Mouse (Mus musculus): ENCODE results near the gene 4930415O20Rik. TPM values are rescaled to one million over a fixed set of nuclear protein-coding genes. Genes with fewer than 3 reads are reported as not detected.

Gene 4930415O20Rik
- total RNA-seq (2015), result not detected in 2 replicates
- total RNA-seq (2017), result not detected in 2 replicates

DNA sequence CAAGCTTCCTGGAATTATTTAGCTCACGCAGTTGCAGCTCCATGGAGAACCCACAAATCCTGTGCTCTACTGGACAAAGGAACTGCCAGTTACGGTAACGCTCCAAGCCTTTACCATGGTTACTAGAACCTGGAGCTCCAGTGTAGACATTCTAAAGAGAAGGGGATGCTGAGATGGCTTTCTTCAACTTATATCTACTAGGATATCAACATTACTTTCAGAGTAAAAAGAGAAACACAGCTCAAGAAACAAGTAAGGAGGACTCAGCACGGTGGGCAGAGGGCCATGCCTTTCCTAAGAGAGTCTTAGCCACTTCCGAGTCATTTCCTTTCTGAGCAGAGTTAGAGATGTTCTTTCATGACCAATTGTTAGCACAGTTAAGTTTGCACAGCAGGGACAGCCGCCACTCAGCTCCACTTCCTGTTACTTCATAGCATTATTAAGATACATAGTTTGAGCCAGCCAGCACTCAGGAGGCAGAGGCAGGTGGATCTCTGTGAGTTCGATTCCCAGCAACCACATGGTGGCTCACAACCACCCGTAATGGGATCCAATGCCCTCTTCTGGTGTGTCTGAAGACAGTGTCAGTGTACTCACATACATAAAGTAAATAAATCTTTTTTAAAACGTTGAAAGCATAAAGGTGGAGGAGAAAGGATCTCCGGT lies at the start of gene 4930415O20Rik, which contains the start of gene Ccnt1:
TSS of gene 4930415O20Rik (plus strand) at position 132 of the 666 bp plus-strand sequence.
TSS of gene Ccnt1 (minus strand) at position 51 of the 666 bp plus-strand sequence.
- ATAC-seq (replicated peaks; ENCODE audit: poor library complexity), result peak; percentile 13

DNA sequence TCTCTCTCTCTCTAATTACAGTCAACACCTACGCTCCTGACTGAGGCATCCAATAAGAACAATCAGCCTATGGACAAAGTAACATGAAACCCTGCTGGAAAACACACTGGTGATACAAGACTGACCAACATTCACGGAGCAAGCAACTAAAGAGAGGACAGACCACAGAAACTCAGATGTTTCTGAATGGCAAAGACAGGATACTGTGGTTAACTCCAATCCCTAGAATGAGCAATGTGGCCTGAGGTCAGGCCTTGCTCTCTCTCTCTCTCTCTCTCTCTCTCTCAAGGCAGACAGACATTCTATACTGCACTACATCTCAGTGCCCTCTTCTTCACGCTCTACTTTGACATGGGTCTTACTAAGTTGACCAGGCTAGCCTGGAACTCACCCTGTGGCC lies 49.6 kb upstream of the 4930415O20Rik start:
- ATAC-seq (replicated peaks; ENCODE audit: poor library complexity), result no peak

DNA sequence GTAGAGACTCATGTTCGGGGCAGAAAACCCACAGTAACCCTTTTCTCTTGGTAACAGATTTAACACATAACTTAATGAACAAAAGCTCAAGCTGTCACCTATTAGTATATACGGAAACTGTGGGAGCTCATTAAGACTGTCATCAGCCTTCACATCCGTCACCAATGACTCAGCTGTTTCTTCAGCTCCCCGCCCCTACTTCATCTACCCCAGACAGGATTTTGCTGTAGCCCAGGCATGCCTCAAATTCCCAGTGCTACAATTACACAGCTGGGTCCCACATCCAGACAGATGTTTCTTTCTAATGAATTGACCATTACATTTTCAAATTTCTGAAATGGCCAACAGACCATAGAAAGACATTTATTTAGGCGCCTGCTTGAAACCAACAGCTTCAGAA lies 44.7 kb upstream of the 4930415O20Rik start:
- peak; percentile 46; the same call in 1 of the 2 replicates for ATAC-seq (replicated peaks; ENCODE audit: poor library complexity)

DNA sequence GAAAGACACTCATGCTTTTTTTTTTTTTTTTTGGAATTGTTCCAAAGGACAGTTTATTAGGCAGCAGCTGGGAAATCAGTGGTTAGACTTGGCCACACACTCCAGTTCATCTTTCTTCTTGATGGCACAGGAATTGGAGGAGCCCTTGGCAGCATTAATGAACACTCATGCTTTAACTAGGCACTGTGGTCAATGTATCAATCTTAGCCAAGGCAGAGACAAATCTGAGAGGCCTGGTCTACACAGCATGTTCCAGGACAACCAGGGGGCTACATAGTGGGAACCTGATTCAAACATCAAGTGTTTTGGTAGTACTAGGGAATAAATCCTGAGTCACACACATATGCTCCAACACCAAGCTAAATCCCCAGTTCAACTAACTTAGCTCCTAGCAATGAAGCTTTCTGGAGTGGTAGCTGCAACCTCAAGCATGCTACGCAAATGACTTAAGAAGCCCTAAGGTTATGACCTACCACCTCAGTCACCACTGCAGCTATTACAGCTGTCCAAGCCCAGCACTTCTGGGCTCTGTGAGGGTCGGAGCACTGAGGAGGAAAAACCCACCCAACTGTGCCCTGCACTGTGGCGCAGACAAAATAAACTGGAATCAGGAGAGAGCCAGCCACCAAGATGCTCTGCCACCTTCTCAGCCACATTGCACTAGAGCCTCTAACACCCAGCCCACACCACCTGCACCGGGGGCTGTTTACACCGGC lies 43.6 kb upstream of the 4930415O20Rik start:
- ATAC-seq (replicated peaks; ENCODE audit: poor library complexity), result no peak

DNA sequence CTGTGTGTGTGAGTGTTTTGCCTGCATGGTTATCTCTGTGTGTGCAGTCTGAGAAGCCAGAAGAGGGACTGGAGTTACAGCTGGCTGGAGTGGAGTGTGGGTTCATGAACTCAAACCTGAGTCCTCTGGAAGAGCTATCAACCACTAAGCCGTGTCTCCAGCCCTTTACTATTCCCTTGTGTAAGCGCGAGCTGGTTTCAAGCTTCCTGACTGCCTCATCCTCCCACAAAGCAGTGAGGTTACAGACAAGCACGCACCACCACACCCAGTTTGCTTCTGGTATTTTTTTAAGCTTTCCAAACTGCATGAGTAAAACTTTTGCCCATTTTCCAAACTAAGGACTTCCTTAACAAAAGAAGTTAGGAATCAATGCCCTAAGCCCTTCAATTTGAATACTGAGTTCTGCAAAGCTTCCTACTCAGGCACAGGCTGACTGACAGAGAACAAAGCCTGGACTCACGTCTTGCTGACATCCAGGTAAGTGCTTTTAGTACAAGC lies 42.7 kb upstream of the 4930415O20Rik start:
- no peak for ATAC-seq (replicated peaks; ENCODE audit: poor library complexity)

DNA sequence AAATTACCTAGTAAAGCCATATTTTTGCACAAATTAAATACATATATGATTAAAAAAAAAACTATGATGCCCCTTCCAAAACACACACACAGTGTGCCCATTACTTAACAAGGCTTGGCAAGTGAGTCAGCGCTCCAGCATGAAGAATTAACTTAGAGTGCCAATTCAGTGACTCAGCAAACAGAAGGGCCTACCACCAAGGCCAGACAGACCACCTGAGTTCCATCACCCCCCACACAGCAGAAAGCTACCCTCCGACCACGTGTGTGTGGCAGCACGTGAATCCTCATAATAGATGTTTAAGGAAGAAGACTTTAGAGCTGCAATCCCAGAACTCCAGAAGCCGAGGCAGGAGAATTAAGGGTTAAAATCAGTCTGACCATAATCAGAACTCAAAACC lies 38.5 kb upstream of the 4930415O20Rik start:
- ATAC-seq (replicated peaks; ENCODE audit: poor library complexity), result 0 out of 2 replicates have a peak, but pooled peaks have one; percentile 10

DNA sequence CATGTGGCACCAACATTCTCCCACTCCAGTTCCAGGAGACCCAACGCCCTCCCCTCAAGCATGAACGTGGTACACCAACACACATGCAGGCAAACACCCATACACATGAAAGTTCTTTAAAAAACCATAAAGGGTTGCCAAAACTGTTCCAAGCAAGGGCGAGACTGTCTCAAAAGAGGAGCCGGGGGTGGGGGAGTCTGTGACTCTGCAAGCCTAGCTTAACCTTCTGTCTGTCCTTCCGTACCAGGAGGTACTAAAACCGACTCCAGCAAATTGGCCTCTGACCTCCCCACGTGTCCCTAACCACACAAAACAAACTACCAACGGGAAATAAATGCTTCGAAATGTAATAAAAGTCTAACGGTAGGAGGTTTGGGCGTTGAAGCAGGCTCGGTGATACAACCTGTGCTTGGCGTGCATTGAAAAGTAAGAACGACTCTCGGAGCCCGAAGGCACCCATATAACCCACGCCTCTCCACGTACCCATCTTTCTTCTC lies 37.7 kb upstream of the 4930415O20Rik start:
- ATAC-seq (replicated peaks; ENCODE audit: poor library complexity), result no peak

DNA sequence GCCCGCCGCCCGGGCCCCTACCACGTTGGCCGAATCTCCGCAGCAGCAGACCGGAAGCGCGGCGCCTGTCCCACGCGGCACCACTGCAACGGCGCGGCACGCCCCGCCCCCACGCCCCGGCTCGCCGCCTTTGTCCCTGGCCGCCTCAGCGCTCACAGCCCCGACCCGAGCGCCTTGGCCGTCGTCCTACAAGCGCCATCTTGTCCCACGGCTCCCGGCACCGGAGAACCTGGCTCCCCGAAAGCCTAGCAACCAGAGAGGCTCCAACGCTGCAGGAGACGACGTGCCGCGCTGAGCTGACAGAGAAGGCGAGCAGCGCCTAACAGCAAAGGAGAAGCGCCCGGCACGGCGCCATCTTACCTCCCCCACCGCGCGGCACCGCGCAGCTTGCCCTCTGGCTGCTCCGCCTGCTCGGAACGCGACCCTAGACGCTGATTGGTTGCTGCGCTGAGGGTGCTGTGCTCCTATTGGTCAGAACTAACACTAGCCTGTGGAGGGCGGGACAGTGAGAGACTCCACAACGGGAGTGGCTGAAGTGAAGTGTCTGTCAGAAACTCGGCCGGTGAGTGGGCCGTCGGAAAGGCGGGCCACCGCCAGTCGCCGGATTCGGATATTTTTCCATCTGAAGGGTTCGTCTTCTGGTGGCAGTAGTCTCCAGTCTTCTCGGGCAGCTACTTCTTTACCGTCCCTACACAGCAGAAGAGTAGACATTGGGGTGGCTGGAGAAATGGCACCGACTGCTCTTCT lies 36.8 kb upstream of the 4930415O20Rik start, which contains the start of gene Kansl2:
TSS of gene Kansl2 (minus strand) at position 384 of the 747 bp plus-strand sequence.
- peak; percentile 96 for ATAC-seq (replicated peaks; ENCODE audit: poor library complexity)

DNA sequence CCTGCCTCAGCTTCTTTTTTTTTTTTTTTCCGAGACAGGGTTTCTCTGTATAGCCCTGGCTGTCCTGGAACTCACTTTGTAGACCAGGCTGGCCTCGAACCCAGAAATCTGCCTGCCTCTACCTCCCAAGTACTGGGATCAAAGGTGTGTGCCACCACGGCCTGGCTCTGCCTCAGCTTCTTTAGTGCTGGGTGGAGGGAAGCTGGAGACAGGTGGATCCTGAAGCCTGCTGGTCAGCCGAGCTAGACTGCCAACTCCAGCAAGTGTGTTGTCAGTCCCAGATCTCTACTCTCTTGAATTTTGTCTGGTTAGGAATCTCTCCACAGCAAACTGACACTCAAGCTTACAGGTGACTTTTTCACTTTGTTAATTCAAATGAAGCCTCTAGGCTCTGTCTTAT lies 34.9 kb upstream of the 4930415O20Rik start:
- no peak for ATAC-seq (replicated peaks; ENCODE audit: poor library complexity)

DNA sequence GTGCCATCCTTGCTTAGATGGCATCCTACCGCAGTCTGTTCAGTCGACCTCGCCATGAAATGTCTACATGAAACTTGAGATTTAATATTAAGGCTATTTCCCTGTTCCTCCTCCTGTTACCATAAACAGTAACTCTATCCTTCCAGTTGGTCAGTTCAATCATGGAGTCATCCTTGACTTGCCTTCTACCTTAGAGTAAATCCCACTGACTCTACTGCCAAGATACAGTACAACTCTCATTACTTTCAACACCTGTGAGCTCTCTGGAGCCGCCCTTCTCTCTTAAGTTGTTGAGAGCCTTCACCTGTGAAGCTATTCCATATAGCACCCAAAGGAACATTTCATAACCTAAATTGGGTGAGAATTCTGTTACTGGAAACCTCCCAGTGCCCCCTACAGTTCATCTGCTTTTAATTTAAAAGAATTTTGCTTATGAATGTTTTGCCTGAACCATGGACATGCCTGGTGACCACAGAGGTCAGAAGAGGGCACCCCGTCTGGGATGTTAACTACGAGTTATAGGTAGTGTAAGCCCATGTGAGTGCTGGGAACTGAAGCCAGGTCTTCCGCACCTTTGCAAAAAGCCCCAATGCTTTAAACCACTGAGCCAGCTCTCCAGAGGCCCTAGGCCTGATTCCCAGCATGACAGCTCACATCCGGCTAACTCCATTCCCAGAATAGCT lies 33.8 kb upstream of the 4930415O20Rik start:
- ATAC-seq (replicated peaks; ENCODE audit: poor library complexity), result no peak

DNA sequence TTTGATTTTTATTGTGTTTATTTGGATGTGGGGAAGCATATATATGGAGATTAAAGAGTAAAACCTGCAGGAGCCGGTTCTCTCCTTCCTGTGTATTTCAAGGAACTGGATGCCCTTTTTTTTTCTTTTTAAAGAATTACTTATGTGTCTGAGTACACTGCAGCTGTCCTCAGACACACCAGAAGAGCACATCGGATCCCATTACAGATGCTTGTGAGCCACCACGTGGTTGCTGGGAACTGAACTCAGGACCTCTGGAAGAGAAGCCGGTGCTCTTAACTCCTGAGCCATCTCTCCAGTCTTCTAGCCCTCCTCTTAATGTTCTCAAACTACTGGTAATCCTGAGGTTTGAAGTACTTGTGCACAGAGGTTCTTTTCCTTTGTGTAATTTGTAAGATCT lies 32.9 kb upstream of the 4930415O20Rik start:
- no peak for ATAC-seq (replicated peaks; ENCODE audit: poor library complexity)

DNA sequence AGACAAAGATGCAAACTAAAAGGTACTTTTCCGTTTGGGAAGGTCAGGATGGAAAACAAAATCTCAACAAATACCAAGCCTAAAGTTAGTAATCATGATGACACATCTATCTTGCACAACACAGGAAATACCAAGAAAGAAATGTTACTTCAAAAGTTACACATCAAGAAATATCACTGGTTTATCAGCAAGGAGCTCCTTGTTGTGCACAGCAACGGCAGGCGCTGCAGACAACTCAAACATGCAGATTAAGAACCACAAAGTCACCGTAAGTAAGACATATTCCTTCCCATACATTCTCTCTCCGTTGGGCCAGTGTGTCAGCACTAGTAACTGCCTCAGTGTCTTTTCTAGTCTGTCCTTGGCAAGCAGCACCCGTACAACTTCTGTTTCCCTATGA lies 29.7 kb upstream of the 4930415O20Rik start:
- peak; percentile 92 for ATAC-seq (replicated peaks; ENCODE audit: poor library complexity)

DNA sequence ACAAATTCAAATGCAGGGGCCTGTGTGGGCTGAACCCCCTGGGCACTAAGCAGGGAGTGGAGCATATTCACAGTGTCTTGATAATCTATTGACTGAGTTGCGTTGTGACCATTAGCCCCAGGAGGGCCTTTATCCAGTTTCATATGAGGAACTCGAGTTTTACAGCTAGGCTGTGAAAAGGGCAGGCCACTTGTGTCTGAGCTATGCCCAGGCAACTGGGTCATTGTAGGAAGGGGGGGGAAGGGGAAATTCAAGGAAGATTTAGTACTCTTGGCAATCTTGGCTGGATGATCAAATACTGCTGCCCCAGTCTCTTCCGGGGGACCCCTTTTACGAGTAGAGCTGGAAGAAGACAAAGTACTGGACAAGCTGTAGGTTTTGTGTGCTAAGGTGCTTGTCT lies 27.5 kb upstream of the 4930415O20Rik start:
- ATAC-seq (replicated peaks; ENCODE audit: poor library complexity), result no peak

DNA sequence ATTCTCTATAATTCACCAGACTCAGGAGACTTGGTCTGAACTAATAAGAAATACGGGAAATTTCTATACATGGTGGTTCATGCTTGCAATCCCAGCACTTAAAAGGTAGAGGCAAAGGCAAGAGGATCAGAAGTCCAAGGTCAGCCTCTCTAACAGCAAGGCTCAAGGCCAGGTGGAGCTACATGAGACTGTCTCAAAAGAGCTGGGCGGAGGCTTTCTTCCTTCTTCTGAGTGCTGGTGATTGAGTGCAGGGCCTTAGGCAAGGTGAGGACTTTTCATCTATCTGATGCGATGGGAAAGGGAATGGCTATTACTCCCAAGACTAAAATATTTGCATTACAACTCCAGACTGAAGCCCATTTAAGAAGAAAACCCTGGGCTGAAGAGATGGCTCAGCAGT lies 25.7 kb upstream of the 4930415O20Rik start:
- no peak for ATAC-seq (replicated peaks; ENCODE audit: poor library complexity)

DNA sequence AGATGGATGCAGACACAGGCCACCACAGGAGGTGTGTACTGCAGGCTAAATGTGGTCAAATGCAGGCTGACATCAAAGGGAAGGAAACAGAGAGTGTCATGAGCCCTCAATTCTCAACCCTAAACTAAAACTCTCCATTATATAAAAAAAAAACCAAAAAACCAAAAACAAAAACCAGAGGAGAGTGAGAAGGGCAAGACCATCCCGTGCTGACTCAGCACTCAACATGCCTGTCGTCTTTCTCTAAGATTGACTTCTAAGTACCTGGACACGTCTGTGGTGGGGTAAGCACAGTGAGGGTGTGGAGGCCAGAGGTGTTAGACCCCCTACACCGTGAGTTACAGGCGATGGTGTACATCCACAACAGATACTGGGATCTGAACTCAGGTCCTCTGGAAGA lies 24.0 kb upstream of the 4930415O20Rik start:
- no peak for ATAC-seq (replicated peaks; ENCODE audit: poor library complexity)

DNA sequence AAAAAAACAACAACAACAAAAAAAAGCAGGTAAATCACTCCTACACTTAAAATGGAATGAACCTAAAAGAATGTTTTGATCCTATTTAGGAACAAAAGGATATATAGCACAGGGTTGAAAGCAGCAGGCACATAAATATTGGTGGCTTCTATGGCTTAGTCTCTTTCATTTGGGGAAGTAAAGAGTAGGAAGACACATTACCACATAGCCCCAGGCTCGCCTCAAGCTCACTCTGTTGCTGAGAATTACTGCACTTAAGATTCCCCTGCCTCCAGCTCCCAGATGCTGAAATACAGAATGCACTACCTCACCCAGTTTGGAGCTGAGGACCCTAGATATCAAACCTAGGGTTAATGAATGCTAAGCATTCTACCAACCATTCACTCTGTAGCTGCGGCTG lies 18.0 kb upstream of the 4930415O20Rik start:
- peak; percentile 44; the same call in 1 of the 2 replicates for ATAC-seq (replicated peaks; ENCODE audit: poor library complexity)

DNA sequence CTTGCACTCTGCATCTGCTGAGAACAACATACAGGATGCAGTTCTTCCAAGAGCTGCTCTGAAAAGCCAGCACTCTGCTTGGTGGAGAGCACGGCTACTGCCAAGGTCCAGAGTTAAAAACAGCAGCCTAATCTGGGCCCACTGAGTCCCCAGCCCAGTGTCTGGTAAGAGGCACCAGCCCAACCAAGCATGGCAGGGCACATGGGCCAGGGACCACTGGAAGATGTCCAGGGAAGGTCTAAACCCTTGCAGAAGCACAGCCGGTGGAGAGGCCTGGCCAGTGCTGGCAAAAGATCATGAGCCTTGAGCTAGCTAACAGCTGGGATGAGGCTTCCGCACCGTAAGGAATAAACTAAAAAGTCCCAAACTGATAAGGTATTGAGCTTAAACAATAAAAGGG lies 14.9 kb upstream of the 4930415O20Rik start:
- ATAC-seq (replicated peaks; ENCODE audit: poor library complexity), result no peak

DNA sequence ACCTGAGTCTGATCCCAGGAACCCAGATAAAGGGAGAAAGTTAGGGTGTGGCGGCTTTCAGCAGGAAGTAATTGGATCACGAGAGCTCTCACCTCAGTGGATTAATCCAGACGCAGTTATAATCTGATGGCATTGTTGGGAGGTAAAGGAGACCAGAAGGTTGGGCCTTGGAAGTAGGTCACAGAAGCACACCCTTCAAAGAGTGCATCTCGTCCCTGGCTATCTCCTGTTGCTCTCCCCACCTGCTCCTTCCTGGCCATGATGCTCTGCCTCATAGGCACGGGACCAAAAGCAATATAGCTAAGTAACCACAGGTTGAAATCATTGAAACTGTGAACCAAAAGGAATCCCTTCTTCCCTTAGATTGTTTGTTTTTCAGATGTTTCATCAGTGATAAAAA lies 13.6 kb upstream of the 4930415O20Rik start:
- no peak for ATAC-seq (replicated peaks; ENCODE audit: poor library complexity)

DNA sequence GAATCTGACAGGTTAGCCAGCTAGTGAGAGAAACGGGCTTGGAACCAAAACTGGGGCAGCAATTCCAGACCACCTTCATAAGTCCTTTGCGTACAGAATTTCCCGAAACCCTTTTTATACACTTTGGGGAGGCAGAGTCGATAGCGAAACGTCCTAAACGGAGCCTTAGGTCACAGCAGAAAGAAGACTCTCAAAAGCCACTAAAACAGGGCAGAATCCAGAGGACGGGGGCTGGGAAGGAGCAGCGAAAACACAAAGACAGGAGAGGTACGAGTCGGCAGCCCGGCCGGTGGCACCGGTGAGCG lies 3.9 kb upstream of the 4930415O20Rik start:
- ATAC-seq (replicated peaks; ENCODE audit: poor library complexity), result no peak

DNA sequence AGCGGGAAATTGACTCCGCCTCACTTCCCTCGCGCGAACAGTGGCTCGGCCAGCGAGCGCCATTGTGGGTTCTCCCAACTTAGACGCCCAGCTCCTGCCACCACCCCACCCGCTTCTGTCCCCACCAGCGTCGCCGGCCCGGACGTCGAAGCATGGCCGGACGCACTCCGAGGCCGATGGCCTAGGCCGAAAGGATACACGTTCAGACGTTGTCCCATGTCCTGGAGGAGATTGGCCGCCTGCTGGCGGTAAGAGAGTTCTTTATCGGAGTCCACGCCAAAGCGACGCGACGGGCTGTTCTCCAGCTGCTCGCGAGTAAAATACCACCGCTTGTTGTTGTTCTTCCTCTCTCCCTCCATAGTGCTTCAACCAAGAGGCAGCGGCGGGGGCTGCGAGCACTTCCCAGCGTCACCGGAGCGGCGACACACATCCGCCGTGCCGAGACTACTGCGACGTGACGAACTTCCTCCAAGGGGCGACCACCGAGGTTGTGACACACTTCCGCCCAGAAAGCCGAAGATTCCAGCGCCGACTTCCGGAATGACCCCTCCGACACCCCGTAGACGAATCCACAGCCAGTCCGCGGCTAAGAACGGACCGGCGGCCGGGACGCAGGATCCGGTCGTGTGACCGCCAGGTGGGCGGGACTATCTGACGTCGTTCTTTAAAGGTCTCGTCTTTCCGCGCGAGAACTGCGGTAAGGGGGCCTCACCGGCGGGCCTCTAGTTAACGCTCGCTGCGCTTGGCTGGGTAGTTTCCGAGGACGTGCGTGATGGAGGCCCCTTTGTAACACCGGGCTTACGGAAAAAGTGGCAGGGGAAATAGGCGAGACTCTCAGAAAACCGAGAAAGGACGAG lies 3.3 kb upstream of the 4930415O20Rik start:
- peak; percentile 89 for ATAC-seq (replicated peaks; ENCODE audit: poor library complexity)

Measured in megakaryocyte progenitor cell, adult 5-6 weeks (primary cell).